Mouse (Mus musculus): Measurements from ENCODE around the gene Irgq. TPM values are rescaled to one million over a fixed set of nuclear protein-coding genes. Genes with fewer than 3 reads are reported as not detected.

Gene Irgq
- polyA plus RNA-seq (2012; rRNA removed): 19.9 and 20.5 TPM in 2 replicates

DNA sequence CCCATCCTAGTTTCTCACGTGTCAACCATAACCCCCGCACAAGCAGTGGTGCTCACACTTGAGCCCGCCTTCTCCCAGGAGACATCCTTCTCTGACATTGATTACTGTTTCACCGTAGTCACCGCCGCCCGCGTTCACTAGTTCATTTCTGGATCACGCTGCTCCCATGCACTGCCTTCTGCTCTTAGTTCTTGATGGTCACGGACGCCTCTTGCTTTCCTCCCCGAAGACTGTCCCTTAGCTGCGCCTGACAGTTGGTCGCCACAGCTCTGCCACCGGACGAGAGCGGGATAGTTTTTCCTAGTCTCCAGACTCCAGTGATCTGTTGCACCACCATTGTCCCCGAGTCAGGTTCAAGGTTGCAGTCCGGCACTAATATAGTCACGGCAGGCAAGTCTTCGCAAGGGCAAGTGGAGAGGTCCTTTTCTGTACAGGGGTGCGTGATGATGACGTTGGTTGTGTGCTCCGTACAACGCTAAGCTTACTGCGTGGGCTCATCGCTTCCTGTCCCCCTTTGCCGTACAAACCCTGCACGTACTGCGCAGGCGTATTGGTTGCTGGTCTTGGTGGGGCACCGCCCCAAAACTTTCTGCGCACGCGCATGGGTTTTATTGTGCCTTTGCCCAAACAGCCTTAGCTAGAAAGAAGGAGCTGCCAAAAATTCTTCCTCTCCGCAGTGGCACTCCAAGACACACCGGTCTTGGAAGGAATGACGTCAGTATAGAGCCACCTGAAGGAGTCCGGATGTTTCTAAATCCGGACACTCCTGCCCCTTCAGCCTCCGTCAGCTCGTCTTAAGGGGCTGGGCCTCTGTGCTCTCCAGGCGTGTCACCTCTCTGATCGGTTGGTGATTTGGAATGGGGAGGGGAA lies at the start of gene Irgq:
TSS of gene Irgq (plus strand) at position 628 of the 870 bp plus-strand sequence.

DNA sequence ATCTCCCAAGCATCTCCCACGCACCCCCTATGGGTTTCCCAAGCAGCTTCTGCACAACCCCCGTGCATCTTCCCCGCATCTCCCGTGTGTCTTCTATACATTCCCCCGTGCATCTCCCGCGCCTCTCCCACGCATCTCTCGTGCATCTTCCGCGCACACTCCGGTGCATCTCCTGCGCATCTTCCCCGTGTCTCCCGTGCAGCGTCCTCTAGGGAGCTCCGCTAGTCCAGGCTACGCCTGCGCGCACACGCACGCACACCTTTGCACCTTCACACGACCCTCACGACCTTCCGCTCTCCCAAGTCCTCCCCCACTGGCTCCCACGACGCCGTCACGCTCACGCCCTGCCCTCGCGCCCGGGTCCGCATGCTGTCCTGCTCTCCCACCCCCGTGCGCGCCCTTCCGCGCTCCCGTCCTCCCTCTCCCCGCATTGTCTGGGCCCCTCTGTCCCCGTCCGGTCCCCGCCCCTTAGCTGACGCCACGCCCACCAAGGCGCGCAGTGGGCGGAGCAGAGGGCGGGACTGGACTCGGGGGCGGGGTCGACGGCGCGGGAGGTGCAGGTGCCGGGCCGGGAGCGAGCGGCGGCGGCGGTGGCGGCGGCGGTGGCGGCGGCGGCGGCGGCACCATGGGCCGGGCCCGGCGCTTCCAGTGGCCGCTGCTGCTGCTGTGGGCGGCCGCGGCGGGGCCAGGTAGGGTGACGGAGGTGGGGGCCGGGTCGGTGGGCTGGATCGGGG lies 48.8 kb upstream of the Irgq start, which contains the start of gene Cadm4:
TSS of gene Cadm4 (plus strand) at position 550 of the 734 bp plus-strand sequence.

DNA sequence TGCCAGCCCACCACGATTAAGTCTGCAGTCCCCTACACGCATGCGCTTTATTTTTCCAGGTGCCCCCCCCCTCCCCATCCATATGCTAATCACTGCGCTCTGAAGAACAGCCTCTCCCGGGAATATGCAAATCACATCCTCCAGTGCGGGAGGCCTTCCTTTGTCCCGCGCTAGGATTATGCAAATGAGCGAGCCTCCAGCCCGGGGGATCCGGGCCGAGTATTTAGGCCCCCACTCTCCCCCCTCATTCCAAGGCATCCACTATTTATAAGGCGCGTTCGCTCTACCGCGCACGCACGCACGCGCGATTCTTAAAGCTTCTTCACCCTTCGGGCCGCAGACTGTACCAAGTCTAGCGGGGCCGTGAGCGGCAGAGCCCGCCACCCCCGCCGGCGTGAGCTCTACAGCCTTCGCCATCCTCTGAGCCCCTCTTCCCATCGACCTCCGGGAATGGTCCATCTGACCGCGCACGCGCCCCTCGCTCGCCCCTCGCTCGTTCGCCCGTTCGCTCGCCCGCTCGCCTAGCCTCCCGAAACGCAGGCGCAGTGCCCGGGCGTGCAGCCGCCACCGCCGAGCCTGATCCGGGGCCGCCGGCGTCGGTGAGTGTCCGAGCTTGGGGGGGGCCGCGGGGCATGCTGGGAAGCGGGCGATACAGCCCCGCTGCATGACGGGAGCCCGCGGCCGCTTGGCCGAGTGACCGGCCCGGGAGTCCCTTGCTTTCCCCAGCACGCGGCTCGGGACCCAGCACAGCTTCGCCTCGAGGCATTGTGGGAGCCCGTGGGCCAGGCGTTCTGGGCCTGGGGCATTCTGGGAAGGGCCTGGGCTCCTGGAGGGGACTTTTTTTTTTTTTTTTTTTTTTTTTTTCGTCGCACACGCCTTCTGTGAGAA lies 23.4 kb upstream of the Irgq start, which contains the start of gene Zfp428:
TSS of gene Zfp428 (plus strand) at position 169 of the 888 bp plus-strand sequence.

DNA sequence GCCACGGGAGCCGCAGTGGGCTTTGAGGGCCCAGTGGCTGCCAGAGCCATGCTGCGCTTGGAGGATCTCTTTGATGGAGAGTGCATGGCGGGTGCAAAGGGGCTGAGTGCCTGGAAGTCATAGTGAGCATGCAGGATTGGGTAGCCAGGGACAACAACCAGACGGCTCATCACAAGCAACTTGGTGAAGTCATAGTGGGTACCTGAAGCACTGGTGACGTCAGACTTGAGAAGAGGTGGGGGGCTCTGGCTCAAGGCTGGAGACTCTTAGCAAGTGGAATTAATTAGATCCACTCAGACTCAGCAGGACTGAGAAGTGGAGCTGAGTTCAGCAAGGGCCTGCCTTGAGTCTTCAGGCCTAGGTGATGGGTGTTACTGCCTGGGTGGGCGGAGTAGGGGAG lies 18.1 kb upstream of the Irgq start, which contains the start of gene AC161166.1:
TSS of gene AC161166.1 (minus strand) at position 101 of the 400 bp plus-strand sequence.

DNA sequence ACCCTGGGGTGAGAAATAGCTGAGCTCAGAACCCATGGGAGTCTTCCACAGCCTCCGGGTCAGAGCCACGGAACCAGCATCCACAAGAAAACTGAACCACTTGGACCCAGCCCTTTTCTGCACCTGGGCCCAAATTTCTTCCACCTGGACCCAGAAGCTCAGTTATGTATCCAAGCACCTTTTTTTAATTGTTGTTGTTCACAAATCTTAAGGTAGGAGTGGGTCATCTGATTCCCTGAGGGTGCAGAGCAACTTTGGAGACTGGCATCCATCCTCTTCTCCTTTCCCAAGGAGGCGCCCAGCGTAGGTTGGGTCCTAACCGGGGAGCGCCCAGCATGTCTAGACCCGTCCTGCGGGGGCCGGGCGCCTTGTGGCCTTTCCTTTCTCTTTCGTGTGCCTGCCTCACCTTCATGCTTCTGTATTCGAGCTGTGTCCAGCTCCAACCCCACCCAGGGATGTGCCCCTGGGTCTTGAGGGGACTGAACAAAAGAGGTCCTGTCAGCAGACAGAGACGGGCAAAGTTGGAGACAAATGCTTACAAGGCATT lies 15.7 kb downstream of the Irgq start, which contains the start of the genes Pinlyp and Xrcc1:
TSS of gene Pinlyp (minus strand) at position 51 of the 547 bp plus-strand sequence.
TSS of gene Xrcc1 (plus strand) at position 222 of the 547 bp plus-strand sequence.

DNA sequence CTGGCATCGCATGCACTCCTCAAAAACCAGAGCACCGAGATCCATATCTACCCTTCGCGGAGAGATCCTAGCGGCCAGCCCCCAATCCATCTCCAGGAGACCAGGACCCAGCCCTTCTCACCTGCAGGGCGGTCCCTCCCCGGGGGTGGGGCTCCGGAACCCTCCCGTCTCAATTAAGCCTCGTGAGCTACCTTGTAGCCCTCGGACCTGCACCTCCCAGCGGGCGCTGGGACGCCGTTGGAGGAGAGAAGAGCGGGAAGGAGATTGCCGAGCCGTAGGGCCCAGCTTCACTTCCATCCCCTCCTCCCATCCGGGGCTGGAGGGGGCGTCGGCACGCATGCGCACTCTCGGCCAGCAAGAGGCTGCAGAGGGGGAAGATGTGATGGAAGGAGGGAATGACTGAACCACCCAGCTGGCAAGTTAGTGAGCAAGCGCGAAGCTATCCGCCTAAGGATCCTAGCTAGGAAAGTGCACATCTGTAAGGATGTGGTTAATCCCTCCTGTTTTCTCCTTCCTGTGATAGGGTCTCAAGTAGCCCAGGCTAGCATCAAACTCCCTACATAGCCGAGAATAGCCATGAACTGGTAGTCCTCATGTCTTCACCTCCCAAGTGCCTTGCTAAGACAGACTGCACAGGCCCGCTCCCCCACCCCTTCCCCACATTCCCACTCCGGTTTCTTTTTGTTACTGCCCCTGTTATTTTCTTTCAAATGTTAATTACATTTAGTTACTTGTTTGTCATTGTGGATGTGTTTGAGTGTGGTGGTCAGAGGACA lies 57.0 kb downstream of the Irgq start, which contains the start of the genes Ethe1 and Zfp575:
TSS of gene Ethe1 (plus strand) at position 214 of the 776 bp plus-strand sequence.
TSS of gene Zfp575 (minus strand) at position 312 of the 776 bp plus-strand sequence.

Other genes starting within 250 kb of the Irgq start
- gene Zfp61, start 229.5 kb upstream of the Irgq start, polyA plus RNA-seq (2012; rRNA removed): 46.2 and 50.8 TPM in 2 replicates
- gene Zfp94, start 214.0 kb upstream of the Irgq start, polyA plus RNA-seq (2012; rRNA removed): 15.5 and 18.2 TPM in 2 replicates
- 0.16 and 0.25 TPM in 2 replicates for gene Tescl, start 196.8 kb upstream of the Irgq start, polyA plus RNA-seq (2012; rRNA removed)
- 0.02 TPM in 1 of 2 replicates, not detected in the other for gene Lypd5, start 181.5 kb upstream of the Irgq start, polyA plus RNA-seq (2012; rRNA removed)
- 7.4 and 11.9 TPM in 2 replicates for gene Kcnn4, start 160.4 kb upstream of the Irgq start, polyA plus RNA-seq (2012; rRNA removed)
- gene Smg9, start 131.1 kb upstream of the Irgq start, polyA plus RNA-seq (2012; rRNA removed): 39.6 and 40.1 TPM in 2 replicates
- gene Irgc1, start 78.4 kb upstream of the Irgq start, polyA plus RNA-seq (2012; rRNA removed): not detected in 2 replicates
- 1.9 and 2.7 TPM in 2 replicates for gene Plaur, start 68.2 kb upstream of the Irgq start, polyA plus RNA-seq (2012; rRNA removed)
- gene Cadm4, start 48.7 kb upstream of the Irgq start, polyA plus RNA-seq (2012; rRNA removed): 76.5 and 113 TPM in 2 replicates
- 87.0 and 164 TPM in 2 replicates for gene Zfp428, start 23.7 kb upstream of the Irgq start, polyA plus RNA-seq (2012; rRNA removed)
- gene AC161166.1, start 18.2 kb upstream of the Irgq start, polyA plus RNA-seq (2012; rRNA removed): not detected in 2 replicates
- 0.28 TPM in 1 of 2 replicates, not detected in the other for gene Pinlyp, start 15.4 kb downstream of the Irgq start, polyA plus RNA-seq (2012; rRNA removed)
- gene Xrcc1, start 15.6 kb downstream of the Irgq start, polyA plus RNA-seq (2012; rRNA removed): 111 and 112 TPM in 2 replicates
- 12.1 and 14.3 TPM in 2 replicates for gene Ethe1, start 56.9 kb downstream of the Irgq start, polyA plus RNA-seq (2012; rRNA removed)
- gene Zfp575, start 57.0 kb downstream of the Irgq start, polyA plus RNA-seq (2012; rRNA removed): 0.88 and 1.4 TPM in 2 replicates
- gene Phldb3, start 80.1 kb downstream of the Irgq start, polyA plus RNA-seq (2012; rRNA removed): 0.40 and 0.60 TPM in 2 replicates
- gene Lypd3, start 105.9 kb downstream of the Irgq start, polyA plus RNA-seq (2012; rRNA removed): 0.43 and 0.57 TPM in 2 replicates
- not detected in 2 replicates for gene Tex101, start 146.0 kb downstream of the Irgq start, polyA plus RNA-seq (2012; rRNA removed)
- not detected in 2 replicates for gene BC049730, start 178.6 kb downstream of the Irgq start, polyA plus RNA-seq (2012; rRNA removed)
- gene Gm4763, start 196.2 kb downstream of the Irgq start, polyA plus RNA-seq (2012; rRNA removed): not detected in 2 replicates
- 0.04 and 0.06 TPM in 2 replicates for gene Cd177, start 229.6 kb downstream of the Irgq start, polyA plus RNA-seq (2012; rRNA removed)
- 0.06 TPM in 1 of 2 replicates, not detected in the other for gene Ceacam10, start 246.5 kb downstream of the Irgq start, polyA plus RNA-seq (2012; rRNA removed)

Data from central nervous system, embryonic 11.5 days (tissue).